Mouse (Mus musculus): ENCODE measurements at regions not wholly inside any gene's neighbourhood (a gene's known extent, or its start where the extent isn't known, plus 50 kb on each side); places are given as distances from the start of the nearest gene placed in this dataset.

DNA sequence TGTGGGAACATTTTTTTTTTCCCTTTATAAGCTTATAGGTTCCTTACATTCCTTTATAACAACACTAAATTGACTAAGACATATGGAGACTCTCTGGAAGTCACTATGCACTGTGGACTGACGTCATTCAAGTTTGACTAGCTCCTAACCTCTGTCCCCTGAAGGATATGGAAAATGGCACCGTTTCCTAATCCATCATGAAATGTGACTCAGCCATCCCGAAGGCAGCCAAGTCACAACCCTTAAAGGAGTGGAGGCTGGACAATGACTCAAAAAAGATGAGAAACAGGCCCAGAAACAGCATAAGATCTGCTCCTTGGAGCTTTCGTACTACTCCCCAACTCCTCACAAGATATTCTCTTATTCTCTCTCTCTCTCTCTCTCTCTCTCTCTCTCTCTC, 253.5 kb downstream of the Hhipl2 start:
- Histone ChIP-seq H3K36me3 (ENCODE audit: insufficient read depth, low read length) (no peaks in the 10 kb centered on the region), H3K27ac (ENCODE audit: low read depth, low read length) (no peak overlapping the region), H3K9me3 (ENCODE audit: low read length) (no peaks in the 10 kb centered on the region), H3K4me1 (ENCODE audit: insufficient read depth, low read length) (no peaks in the 10 kb centered on the region), H3K27me3 (ENCODE audit: insufficient read depth, low read length) (no peaks in the 10 kb centered on the region), H3K4me3 (ENCODE audit: low read depth, low read length) (no peak overlapping the region), H3K9ac (replicated peaks; ENCODE audit: low read length, poor library complexity, severe bottlenecking) (no peak overlapping the region), H3K4me2 (ENCODE audit: low read depth, low read length, poor library complexity, severe bottlenecking) (no peak overlapping the region)
- ATAC-seq (ENCODE audit: low FRiP score) (no peak), DNase-seq (ENCODE audit: low spot score) (no peak)
- no peak for TF ChIP-seq CTCF (IDR thresholded peaks at IDR 0.05)
- 87% methylated on average over 4 of the region's 4 CpGs for WGBS

DNA sequence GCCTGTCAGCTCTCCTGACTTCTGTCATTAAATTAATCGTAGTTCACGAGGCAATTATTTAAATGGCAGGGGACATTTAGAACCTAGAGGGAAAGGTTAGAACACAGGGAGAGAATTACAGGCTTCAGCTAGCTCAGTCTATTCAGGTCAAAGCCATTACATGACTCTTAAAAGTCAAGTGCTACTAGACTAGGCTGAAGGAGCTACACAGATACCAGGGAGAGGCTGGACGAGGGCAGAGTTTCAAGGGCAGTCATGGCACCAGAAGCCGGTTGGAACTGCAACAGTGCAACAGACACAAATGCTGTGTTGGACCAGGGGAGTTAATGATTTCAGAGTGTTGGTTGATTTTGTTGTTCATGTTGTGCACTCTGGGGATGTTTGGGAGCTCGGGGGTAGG, 254.5 kb downstream of the Hhipl2 start:
- Histone ChIP-seq H3K36me3 (ENCODE audit: insufficient read depth, low read length) (no peaks in the 10 kb centered on the region), H3K9ac (replicated peaks; ENCODE audit: low read length, poor library complexity, severe bottlenecking) (no peak overlapping the region), H3K4me3 (ENCODE audit: low read depth, low read length) (no peak overlapping the region), H3K27me3 (ENCODE audit: insufficient read depth, low read length) (no peaks in the 10 kb centered on the region), H3K9me3 (ENCODE audit: low read length) (no peaks in the 10 kb centered on the region), H3K4me1 (ENCODE audit: insufficient read depth, low read length) (no peaks in the 10 kb centered on the region), H3K4me2 (ENCODE audit: low read depth, low read length, poor library complexity, severe bottlenecking) (no peak overlapping the region), H3K27ac (ENCODE audit: low read depth, low read length) (no peak overlapping the region)
- ATAC-seq (ENCODE audit: low FRiP score) (no peak), DNase-seq (ENCODE audit: low spot score) (no peak)
- WGBS = 92% methylated on average over 5 of the region's 5 CpGs
- TF ChIP-seq CTCF (IDR thresholded peaks at IDR 0.05) = no peak

DNA sequence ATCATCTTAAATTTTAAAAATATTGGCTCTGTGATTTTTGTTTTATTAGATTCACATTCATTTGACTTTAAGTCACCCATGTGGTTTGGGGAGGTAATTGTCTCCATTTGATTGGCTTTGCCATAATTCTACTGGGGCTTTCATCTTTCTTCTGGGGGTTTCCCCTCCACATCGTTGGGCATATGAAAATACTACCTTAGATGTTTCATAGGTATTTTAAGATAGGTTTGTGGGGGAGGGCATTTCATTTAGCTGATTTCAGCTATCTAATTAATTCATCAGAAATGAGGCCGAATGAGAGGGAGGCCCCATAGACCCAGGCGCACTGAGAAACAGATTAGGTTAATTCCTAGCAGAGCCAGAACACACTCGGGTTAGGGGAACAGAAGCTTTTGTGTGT, 259.6 kb downstream of the Hhipl2 start:
- Histone ChIP-seq H3K27me3 (ENCODE audit: insufficient read depth, low read length) (no peaks in the 10 kb centered on the region), H3K36me3 (ENCODE audit: insufficient read depth, low read length) (no peaks in the 10 kb centered on the region), H3K9ac (replicated peaks; ENCODE audit: low read length, poor library complexity, severe bottlenecking) (no peak overlapping the region), H3K4me1 (ENCODE audit: insufficient read depth, low read length) (no peaks in the 10 kb centered on the region), H3K4me2 (ENCODE audit: low read depth, low read length, poor library complexity, severe bottlenecking) (no peak overlapping the region), H3K27ac (ENCODE audit: low read depth, low read length) (no peak overlapping the region), H3K4me3 (ENCODE audit: low read depth, low read length) (no peak overlapping the region), H3K9me3 (ENCODE audit: low read length) (no peaks in the 10 kb centered on the region)
- TF ChIP-seq CTCF (IDR thresholded peaks at IDR 0.05) = no peak
- WGBS = 68% methylated on average over 4 of the region's 4 CpGs
- ATAC-seq (ENCODE audit: low FRiP score) (no peak), DNase-seq (ENCODE audit: low spot score) (peak; percentile 26)

DNA sequence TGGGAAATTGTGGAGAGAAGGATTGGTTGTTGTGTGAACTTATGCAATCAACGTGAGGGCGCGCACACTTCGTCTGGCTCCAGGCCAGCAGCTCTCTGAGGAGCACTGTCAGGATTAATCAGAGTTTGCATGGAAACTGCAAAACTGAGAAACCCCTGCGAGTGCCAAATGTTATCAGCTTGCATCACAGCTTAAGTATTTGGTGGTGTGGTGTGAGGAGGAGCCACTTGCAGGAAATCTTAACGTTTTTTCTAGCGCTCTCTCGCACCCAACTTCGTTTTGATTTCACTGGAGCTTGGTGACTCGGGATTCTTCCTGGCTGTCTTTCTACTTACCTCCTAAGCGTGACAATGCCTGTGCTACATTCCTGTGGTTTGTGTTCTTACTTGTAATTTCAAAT, 261.9 kb downstream of the Hhipl2 start:
- Histone ChIP-seq H3K27me3 (ENCODE audit: insufficient read depth, low read length) (no peaks in the 10 kb centered on the region), H3K27ac (ENCODE audit: low read depth, low read length) (no peak overlapping the region), H3K4me1 (ENCODE audit: insufficient read depth, low read length) (no peaks in the 10 kb centered on the region), H3K4me2 (ENCODE audit: low read depth, low read length, poor library complexity, severe bottlenecking) (no peak overlapping the region), H3K4me3 (ENCODE audit: low read depth, low read length) (no peak overlapping the region), H3K9me3 (ENCODE audit: low read length) (no peaks in the 10 kb centered on the region), H3K36me3 (ENCODE audit: insufficient read depth, low read length) (no peaks in the 10 kb centered on the region), H3K9ac (replicated peaks; ENCODE audit: low read length, poor library complexity, severe bottlenecking) (no peak overlapping the region)
- 60% methylated on average over 11 of the region's 11 CpGs for WGBS
- DNase-seq (ENCODE audit: low spot score) (peak; percentile 42), ATAC-seq (ENCODE audit: low FRiP score) (no peak)
- no peak for TF ChIP-seq CTCF (IDR thresholded peaks at IDR 0.05)

DNA sequence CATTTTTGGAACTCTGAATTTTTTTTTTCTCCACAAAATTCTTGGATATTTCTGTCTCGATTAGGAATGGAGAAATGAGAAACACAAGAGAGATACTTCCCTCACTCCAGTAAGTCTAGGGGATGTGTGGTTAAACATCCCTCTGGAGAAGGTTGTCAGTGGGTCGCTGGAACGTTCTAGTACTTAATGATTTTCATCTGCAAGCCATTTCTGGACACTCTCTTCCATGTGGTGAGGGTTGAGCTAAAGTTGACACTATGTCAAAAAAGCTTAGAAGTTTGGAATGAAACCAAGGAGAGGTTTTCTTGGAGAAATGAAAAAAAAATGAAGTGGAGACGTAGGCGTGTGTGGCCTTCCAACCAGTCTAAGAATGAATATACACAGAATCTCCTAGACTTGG, 268.0 kb downstream of the Hhipl2 start:
- no peaks in the 10 kb centered on the region for H3K9me3 ChIP-seq (ENCODE audit: low read length)
- no peak overlapping the region for H3K9ac ChIP-seq (replicated peaks; ENCODE audit: low read length, poor library complexity, severe bottlenecking)
- DNase-seq (ENCODE audit: low spot score) = no peak
- no peak for TF ChIP-seq CTCF (IDR thresholded peaks at IDR 0.05)
- H3K4me1 ChIP-seq (ENCODE audit: insufficient read depth, low read length) = no peaks in the 10 kb centered on the region
- H3K4me2 ChIP-seq (ENCODE audit: low read depth, low read length, poor library complexity, severe bottlenecking) = no peak overlapping the region
- no peaks in the 10 kb centered on the region for H3K27me3 ChIP-seq (ENCODE audit: insufficient read depth, low read length)
- ATAC-seq (ENCODE audit: low FRiP score) = no peak
- no peak overlapping the region for H3K4me3 ChIP-seq (ENCODE audit: low read depth, low read length)
- H3K27ac ChIP-seq (ENCODE audit: low read depth, low read length) = no peak overlapping the region
- WGBS = 88% methylated on average over 5 of the region's 5 CpGs
- H3K36me3 ChIP-seq (ENCODE audit: insufficient read depth, low read length) = no peaks in the 10 kb centered on the region

DNA sequence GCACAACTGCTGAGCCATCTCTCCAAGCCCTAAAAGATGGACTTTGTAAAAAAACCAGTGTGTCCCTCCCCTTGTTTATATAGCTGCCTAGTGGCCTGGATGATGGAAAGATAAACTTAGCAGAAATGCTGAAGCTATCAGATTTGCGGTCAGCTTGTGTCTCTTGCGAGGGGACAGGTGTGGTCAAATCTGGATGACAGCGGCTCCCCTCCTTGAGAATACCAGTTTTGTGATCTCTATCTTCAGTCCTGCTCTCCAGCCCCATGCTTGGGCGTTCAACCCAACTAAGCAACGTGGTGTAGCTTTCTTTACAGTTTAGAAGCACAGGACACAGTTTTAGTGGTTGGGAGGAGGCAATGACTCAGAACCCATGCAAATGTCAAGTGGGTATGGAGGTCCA, 274.7 kb downstream of the Hhipl2 start:
- no peak overlapping the region for H3K4me3 ChIP-seq (ENCODE audit: low read depth, low read length)
- 90% methylated on average over 5 of the region's 5 CpGs for WGBS

DNA sequence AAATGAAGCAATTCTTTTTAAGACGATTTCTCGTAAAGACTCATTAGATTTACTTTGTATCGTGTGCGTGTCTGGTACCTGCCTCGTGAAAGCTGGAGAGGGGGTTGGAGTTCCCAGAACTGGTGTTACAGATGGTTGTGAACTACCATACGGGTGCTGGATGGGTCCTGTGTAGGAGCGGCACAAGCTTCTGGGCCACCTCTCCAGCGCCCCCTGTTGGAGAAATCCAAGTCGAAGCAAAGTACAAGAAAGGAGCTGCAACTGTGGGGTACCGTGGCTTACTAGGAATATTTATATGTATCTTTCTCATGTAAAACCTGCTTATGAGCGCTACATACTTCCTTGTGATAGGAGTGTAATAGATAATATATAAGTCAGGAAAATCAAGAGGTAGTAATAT, 281.3 kb downstream of the Hhipl2 start:
- peak; percentile 22 for TF ChIP-seq CTCF (IDR thresholded peaks at IDR 0.05)
- Histone ChIP-seq H3K27me3 (ENCODE audit: insufficient read depth, low read length) (no peaks in the 10 kb centered on the region), H3K4me2 (ENCODE audit: low read depth, low read length, poor library complexity, severe bottlenecking) (no peak overlapping the region), H3K27ac (ENCODE audit: low read depth, low read length) (no peak overlapping the region), H3K4me1 (ENCODE audit: insufficient read depth, low read length) (no peaks in the 10 kb centered on the region), H3K9ac (replicated peaks; ENCODE audit: low read length, poor library complexity, severe bottlenecking) (no peak overlapping the region), H3K36me3 (ENCODE audit: insufficient read depth, low read length) (no peaks in the 10 kb centered on the region), H3K9me3 (ENCODE audit: low read length) (no peaks in the 10 kb centered on the region), H3K4me3 (ENCODE audit: low read depth, low read length) (no peak overlapping the region)
- WGBS = 79% methylated on average over 11 of the region's 11 CpGs
- ATAC-seq (ENCODE audit: low FRiP score) = no peak
- DNase-seq (ENCODE audit: low spot score) = no peak

More for the DNA sequence above, 274.7 kb downstream of the Hhipl2 start:
- DNase-seq (ENCODE audit: low spot score) (no peak), ATAC-seq (ENCODE audit: low FRiP score) (no peak)
- Histone ChIP-seq H3K36me3 (ENCODE audit: insufficient read depth, low read length) (no peaks in the 10 kb centered on the region), H3K27me3 (ENCODE audit: insufficient read depth, low read length) (no peaks in the 10 kb centered on the region), H3K4me1 (ENCODE audit: insufficient read depth, low read length) (no peaks in the 10 kb centered on the region), H3K27ac (ENCODE audit: low read depth, low read length) (no peak overlapping the region), H3K9ac (replicated peaks; ENCODE audit: low read length, poor library complexity, severe bottlenecking) (no peak overlapping the region), H3K4me2 (ENCODE audit: low read depth, low read length, poor library complexity, severe bottlenecking) (no peak overlapping the region), H3K9me3 (ENCODE audit: low read length) (no peaks in the 10 kb centered on the region)
- no peak for TF ChIP-seq CTCF (IDR thresholded peaks at IDR 0.05)

Data from midbrain, postnatal 0 days (tissue).